Mouse (Mus musculus): ENCODE data around the gene Lingo3.

DNA sequence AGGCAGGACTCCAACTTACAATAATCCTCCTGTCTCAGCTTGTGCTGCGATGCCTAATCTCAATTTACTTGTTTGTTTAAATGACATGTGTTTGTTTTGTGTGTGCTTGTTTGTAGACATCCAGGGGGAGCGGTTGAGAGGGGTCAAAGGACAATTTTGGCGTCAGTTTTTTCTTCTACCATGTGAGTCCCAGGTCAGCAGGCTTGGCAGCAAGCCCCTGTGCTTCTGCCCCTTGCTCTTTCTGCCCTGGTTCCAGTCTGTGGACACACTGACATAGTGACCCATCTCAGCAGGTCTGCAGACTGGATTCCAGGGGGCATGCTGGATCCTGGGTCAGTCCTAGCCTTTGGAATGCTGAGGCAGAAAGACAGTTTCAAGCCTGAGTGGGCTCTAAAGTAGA is 24.4 kb downstream of the Lingo3 start:
- TF ChIP-seq GATA1 (IDR thresholded peaks at IDR 0.05; ENCODE audit: borderline replicate concordance, low read length), result no peak
- no peak for TF ChIP-seq FLI1 (IDR thresholded peaks at IDR 0.05; ENCODE audit: low read length)

All from megakaryocyte, embryonic 14.5 days (primary cell).